ENCODE assay signal across 8 mouse cellular contexts in genomic region chr7:144527723-144528221, GRCm38 (mm10). TPM values are rescaled to one million over a fixed set of nuclear protein-coding genes. Genes with fewer than 3 reads are reported as not detected.
DNase-seq lines count a peak whose midpoint lies in the region; ATAC-seq and TF ChIP-seq lines count a peak whose summit lies in the region.
"Had no signal": no experiment of that assay in that cellular context is flagged by ENCODE, and none has a peak within 500 bp of the region (broad histone marks: within the 10 kb centered on the region; RNA-seq: fewer than 3 reads in every experiment).

No protein-coding gene starts in this region.

- H3K4me3 ChIP-seq in liver, adult 2 months (ENCODE audit: insufficient read depth, low read depth, low read length): no peak overlapping the region
- no peak overlapping the region for H3K4me3 ChIP-seq in liver, embryonic 11.5 days (ENCODE audit: low read depth, low read length)
- no peak overlapping the region for H3K4me3 ChIP-seq in kidney, postnatal 0 days (replicated peaks; ENCODE audit: low read depth, low read length)
- no peak overlapping the region for H3K4me3 ChIP-seq in stomach, postnatal 0 days (ENCODE audit: low read depth, low read length)
- H3K4me3 ChIP-seq: neural tube, embryonic 15.5 days had no signal

- TF ChIP-seq CTCF in liver, adult 2 months (IDR thresholded peaks at IDR 0.05; ENCODE audit: low read depth, low read length): no peak
- peak; percentile 43; the same call in 1 of the 2 replicates for TF ChIP-seq CTCF in kidney, postnatal 0 days (IDR thresholded peaks at IDR 0.05; ENCODE audit: low read depth)
- TF ChIP-seq CTCF in stomach, postnatal 0 days (IDR thresholded peaks at IDR 0.05; ENCODE audit: low read depth): peak; percentile 48

- H3K27ac ChIP-seq in liver, adult 2 months (replicated peaks; ENCODE audit: insufficient read depth, low read depth, low read length): peak overlapping the region; percentile 39; the same call in 1 of the 2 replicates
- H3K27ac ChIP-seq in liver, embryonic 11.5 days (ENCODE audit: low read depth, low read length): no peak overlapping the region
- H3K27ac ChIP-seq in kidney, postnatal 0 days: no peak overlapping the region
- H3K27ac ChIP-seq in stomach, postnatal 0 days (replicated peaks): no peak overlapping the region
- H3K27ac ChIP-seq: neural tube, embryonic 15.5 days had no signal

- 0 out of 2 replicates have a peak overlapping the region, but pooled peaks have one; percentile 10 for H3K9ac ChIP-seq in liver, adult 2 months (ENCODE audit: low read depth, low read length)
- H3K9ac ChIP-seq in liver, embryonic 11.5 days (ENCODE audit: low read depth, low read length): no peak overlapping the region
- no peak overlapping the region for H3K9ac ChIP-seq in kidney, postnatal 0 days (ENCODE audit: low read depth, low read length)
- H3K9ac ChIP-seq in stomach, postnatal 0 days (ENCODE audit: low read length): no peak overlapping the region
- H3K9ac ChIP-seq: neural tube, embryonic 15.5 days had no signal

- peaks cover 43% of the 10 kb centered on the region for H3K79me2 ChIP-seq in liver, adult 2 months (ENCODE audit: control insufficient read depth, insufficient read depth, low read length)

- peak; percentile 86 for DNase-seq in liver, adult 2 months (ENCODE audit: extremely low read depth, low read depth, low spot score)
- DNase-seq in liver, embryonic 11.5 days (ENCODE audit: low spot score): no peak
- DNase-seq in adrenal gland, postnatal 36 days: peak; percentile 74 to 80
- no peak for DNase-seq in kidney, postnatal 0 days (ENCODE audit: low spot score)
- no peak for DNase-seq in stomach, postnatal 0 days (ENCODE audit: low spot score)
- DNase-seq in layer of hippocampus, adult 9-11 months: no peak
- no peak for DNase-seq in thymus, postnatal 0 days (ENCODE audit: low spot score)

- peaks cover 20% of the 10 kb centered on the region for H3K4me1 ChIP-seq in liver, adult 2 months (ENCODE audit: control insufficient read depth, insufficient read depth, low read length)
- H3K4me1 ChIP-seq in liver, embryonic 11.5 days (replicated peaks; ENCODE audit: control insufficient read depth, insufficient read depth, low read length): peaks cover 33% of the 10 kb centered on the region
- peaks cover 11% of the 10 kb centered on the region; the same call in 1 of the 2 replicates for H3K4me1 ChIP-seq in kidney, postnatal 0 days (replicated peaks; ENCODE audit: insufficient read depth, low read length)
- no peaks in the 10 kb centered on the region for H3K4me1 ChIP-seq in stomach, postnatal 0 days (replicated peaks; ENCODE audit: control insufficient read depth, insufficient read depth)

- H3K36me3 ChIP-seq in liver, adult 2 months (ENCODE audit: control insufficient read depth, insufficient read depth, low read length): no peaks in the 10 kb centered on the region
- no peaks in the 10 kb centered on the region for H3K36me3 ChIP-seq in liver, embryonic 11.5 days (ENCODE audit: control insufficient read depth, insufficient read depth, low read length)
- H3K36me3 ChIP-seq in kidney, postnatal 0 days (ENCODE audit: insufficient read depth, low read length): no peaks in the 10 kb centered on the region
- H3K36me3 ChIP-seq in stomach, postnatal 0 days (ENCODE audit: control insufficient read depth, insufficient read depth, low read length): no peaks in the 10 kb centered on the region
- H3K36me3 ChIP-seq: neural tube, embryonic 15.5 days had no signal

- 0% methylated on average over 1 of the region's 1 CpGs for WGBS in liver, adult 2 months
- WGBS in liver, embryonic 11.5 days: 71% methylated on average over 1 of the region's 1 CpGs
- 24% methylated on average over 1 of the region's 1 CpGs for WGBS in kidney, postnatal 0 days
- WGBS in stomach, postnatal 0 days: 8% methylated on average over 1 of the region's 1 CpGs

- no peaks in the 10 kb centered on the region for H3K9me3 ChIP-seq in liver, embryonic 11.5 days (ENCODE audit: control insufficient read depth, low read length)
- H3K9me3 ChIP-seq in kidney, postnatal 0 days (replicated peaks; ENCODE audit: low read length): no peaks in the 10 kb centered on the region
- H3K9me3 ChIP-seq in stomach, postnatal 0 days (ENCODE audit: control insufficient read depth, low read length): no peaks in the 10 kb centered on the region
- H3K9me3 ChIP-seq: neural tube, embryonic 15.5 days had no signal

- no peak for TF ChIP-seq POLR2A in liver, adult 2 months (IDR thresholded peaks at IDR 0.05; ENCODE audit: extremely low read depth, insufficient read depth, low read length)

- no peaks in the 10 kb centered on the region for H3K27me3 ChIP-seq in liver, adult 2 months (ENCODE audit: control insufficient read depth, insufficient read depth, low read length)
- H3K27me3 ChIP-seq in liver, embryonic 11.5 days (replicated peaks; ENCODE audit: control insufficient read depth, insufficient read depth, low read length): no peaks in the 10 kb centered on the region
- H3K27me3 ChIP-seq in kidney, postnatal 0 days (ENCODE audit: insufficient read depth, low read length): no peaks in the 10 kb centered on the region
- H3K27me3 ChIP-seq in stomach, postnatal 0 days (ENCODE audit: control insufficient read depth, insufficient read depth, low read length): no peaks in the 10 kb centered on the region
- H3K27me3 ChIP-seq: neural tube, embryonic 15.5 days had no signal

- no peak overlapping the region for H3K4me2 ChIP-seq in liver, embryonic 11.5 days
- no peak overlapping the region for H3K4me2 ChIP-seq in kidney, postnatal 0 days (ENCODE audit: low read length)
- no peak overlapping the region for H3K4me2 ChIP-seq in stomach, postnatal 0 days (replicated peaks; ENCODE audit: low read depth)
- H3K4me2 ChIP-seq: neural tube, embryonic 15.5 days had no signal

- no peak for TF ChIP-seq EP300 in stomach, postnatal 0 days (optimal IDR thresholded peaks at IDR 0.05)

- no peak for ATAC-seq in liver, embryonic 11.5 days (replicated peaks; ENCODE audit: low FRiP score)
- ATAC-seq in kidney, postnatal 0 days (replicated peaks; ENCODE audit: low FRiP score, low read depth): no peak
- no peak for ATAC-seq in stomach, postnatal 0 days (ENCODE audit: low FRiP score, low TSS enrichment)

RNA-seq across cellular contexts. Expression of gene Ppfia1, which starts 25.8 kb away (rescaled TPM):
- total RNA-seq in liver, adult 2 months (2014; rRNA removed): 14.5 and 15.4 TPM in 2 replicates
- 17.1 and 22.0 TPM in 2 replicates for polyA plus RNA-seq in liver, adult 2 months (2012; rRNA removed)
- polyA plus RNA-seq in liver, embryonic 11.5 days (2014; fragmentation: Nextera tagmentation; extraction: Ambion mirVana): 45.4 and 46.5 TPM in 2 replicates
- total RNA-seq in adrenal gland, postnatal 36 days (2021): 10 to 100 TPM; 51.4 to 55.7 TPM
- polyA plus RNA-seq in kidney, postnatal 0 days (2015; fragmentation: Nextera tagmentation; extraction: Ambion mirVana): 27.6 and 31.2 TPM in 2 replicates
- polyA plus RNA-seq in stomach, postnatal 0 days (2015; fragmentation: Nextera tagmentation; extraction: Ambion mirVana): 15.2 and 16.1 TPM in 2 replicates
- polyA plus RNA-seq in thymus, postnatal 0 days (2015; fragmentation: Nextera tagmentation; extraction: Ambion mirVana): 26.0 and 27.0 TPM in 2 replicates

RNA-seq across cellular contexts. Expression of gene Fadd, which starts 54.5 kb away (rescaled TPM):
- total RNA-seq in liver, adult 2 months (2014; rRNA removed): 2.3 and 2.5 TPM in 2 replicates
- polyA plus RNA-seq in liver, adult 2 months (2012; rRNA removed): 8.0 and 8.7 TPM in 2 replicates
- polyA plus RNA-seq in liver, embryonic 11.5 days (2014; fragmentation: Nextera tagmentation; extraction: Ambion mirVana): 11.7 and 12.5 TPM in 2 replicates
- total RNA-seq in adrenal gland, postnatal 36 days (2021): 10 to 100 TPM in 1 of 2 experiments, 1 to 10 TPM in 1; 8.9 to 12.9 TPM
- 12.6 and 13.1 TPM in 2 replicates for polyA plus RNA-seq in kidney, postnatal 0 days (2015; fragmentation: Nextera tagmentation; extraction: Ambion mirVana)
- 7.8 and 8.9 TPM in 2 replicates for polyA plus RNA-seq in stomach, postnatal 0 days (2015; fragmentation: Nextera tagmentation; extraction: Ambion mirVana)
- 8.3 and 10.0 TPM in 2 replicates for polyA plus RNA-seq in thymus, postnatal 0 days (2015; fragmentation: Nextera tagmentation; extraction: Ambion mirVana)

RNA-seq across cellular contexts. Expression of gene Cttn, which starts 57.0 kb away (rescaled TPM):
- total RNA-seq in liver, adult 2 months (2014; rRNA removed): 26.6 and 27.1 TPM in 2 replicates
- 31.2 and 36.1 TPM in 2 replicates for polyA plus RNA-seq in liver, adult 2 months (2012; rRNA removed)
- 101 and 106 TPM in 2 replicates for polyA plus RNA-seq in liver, embryonic 11.5 days (2014; fragmentation: Nextera tagmentation; extraction: Ambion mirVana)
- total RNA-seq in adrenal gland, postnatal 36 days (2021): 100 to 1,000 TPM; 239 to 243 TPM
- polyA plus RNA-seq in kidney, postnatal 0 days (2015; fragmentation: Nextera tagmentation; extraction: Ambion mirVana): 136 and 154 TPM in 2 replicates
- polyA plus RNA-seq in stomach, postnatal 0 days (2015; fragmentation: Nextera tagmentation; extraction: Ambion mirVana): 137 and 141 TPM in 2 replicates
- polyA plus RNA-seq in thymus, postnatal 0 days (2015; fragmentation: Nextera tagmentation; extraction: Ambion mirVana): 37.3 and 38.9 TPM in 2 replicates

Comparison
In these comparisons a context has a peak if more than half of its experiments do, and no peak if none do; other contexts are left out.
1. DNase-seq: peak in liver, adult 2 months (single experiment) and adrenal gland, postnatal 36 days (2 of 2); none in liver, embryonic 11.5 days (single experiment), kidney, postnatal 0 days (single experiment), stomach, postnatal 0 days (single experiment), layer of hippocampus, adult 9-11 months (single experiment) and thymus, postnatal 0 days (single experiment).